Mouse (Mus musculus) neural tube, embryonic 13.5 days (tissue): ENCODE measurements at regions not wholly inside any gene's neighbourhood (a gene's known extent, or its start where the extent isn't known, plus 50 kb on each side); places are given as distances from the start of the nearest gene placed in this dataset.
A peak's percentile ranks its signal among the peaks of the same experiment; 100 is the strongest.

Source experiments
- ATAC-seq: fragments of 200-750 bp; cut with Nextera tagmentation; 2 replicates; pipeline ENCODE4 v1.8.0; 2017; ENCODE audit warnings: low read depth, mild to moderate bottlenecking, moderate TSS enrichment, moderate library complexity
- H3K27ac ChIP-seq: fragments of 300-500 bp; sonication (generic); replicated peaks from 2 replicates; pipeline ENCODE4 v1.5.1; 2015; ENCODE audit warnings: moderate library complexity, mild to moderate bottlenecking, inconsistent platforms
- H3K27me3 ChIP-seq: fragments of 300-500 bp; sonication (generic); 2 replicates; pipeline ENCODE4 v1.6.1; 2015; ENCODE audit warnings: mild to moderate bottlenecking, inconsistent platforms
- H3K36me3 ChIP-seq: fragments of 300-500 bp; sonication (generic); 2 replicates; pipeline ENCODE4 v1.6.1; 2015; ENCODE audit warnings: mild to moderate bottlenecking, inconsistent platforms
- H3K4me1 ChIP-seq: fragments of 300-500 bp; sonication (generic); replicated peaks from 2 replicates; pipeline ENCODE4 v1.6.1; 2015; ENCODE audit warnings: inconsistent platforms
- H3K4me2 ChIP-seq: fragments of 300-500 bp; sonication (generic); 2 replicates; pipeline ENCODE4 v1.6.1; 2015; ENCODE audit warnings: inconsistent platforms, mild to moderate bottlenecking, moderate library complexity
- H3K4me3 ChIP-seq: fragments of 300-500 bp; sonication (generic); 2 replicates; pipeline ENCODE4 v1.5.1; 2015; ENCODE audit warnings: mild to moderate bottlenecking, inconsistent platforms
- H3K9ac ChIP-seq: fragments of 300-500 bp; sonication (generic); 2 replicates; pipeline ENCODE4 v1.6.1; 2015; ENCODE audit warnings: moderate library complexity, mild to moderate bottlenecking, inconsistent platforms
- H3K9me3 ChIP-seq: fragments of 300-500 bp; sonication (generic); 2 replicates; pipeline ENCODE4 v1.6.1; 2016; ENCODE audit warnings: inconsistent platforms
- WGBS: fragments of 180-500 bp; shearing (Covaris S2); methylation state at CpG from one replicate; pipeline ENCODE4 v1.1.7; 2015; 5-methylcytosine and 5-hydroxymethylcytosine counted together

DNA sequence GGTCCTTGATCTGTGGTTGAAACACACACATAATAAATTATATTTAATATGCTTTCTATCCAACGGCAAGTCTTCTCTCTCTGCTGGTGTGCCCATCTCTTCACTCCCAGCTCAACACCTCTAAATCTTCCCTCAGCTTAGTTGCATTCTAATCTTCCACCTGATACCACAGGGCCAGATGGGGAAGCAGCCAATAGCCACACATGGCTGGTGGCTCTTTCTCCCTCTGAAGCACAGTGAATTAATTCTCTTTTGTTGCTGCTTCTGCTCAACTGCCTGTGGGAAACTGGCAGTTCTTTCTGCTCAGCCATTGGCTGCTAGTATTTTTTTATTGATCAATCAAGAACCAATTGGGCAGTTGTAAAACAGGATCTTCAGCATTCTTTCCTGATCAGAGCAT is 750.0 kb downstream of the Serpinb8 start:
- H3K36me3 ChIP-seq = no peaks in the 10 kb centered on the region
- H3K9me3 ChIP-seq = no peaks in the 10 kb centered on the region
- H3K4me3 ChIP-seq = no peak overlapping the region
- ATAC-seq = no peak
- 67% methylated on average over 1 of the region's 1 CpGs for WGBS
- no peaks in the 10 kb centered on the region for H3K4me1 ChIP-seq
- no peak overlapping the region for H3K4me2 ChIP-seq
- no peak overlapping the region for H3K9ac ChIP-seq
- H3K27ac ChIP-seq = no peak overlapping the region
- no peaks in the 10 kb centered on the region for H3K27me3 ChIP-seq

DNA sequence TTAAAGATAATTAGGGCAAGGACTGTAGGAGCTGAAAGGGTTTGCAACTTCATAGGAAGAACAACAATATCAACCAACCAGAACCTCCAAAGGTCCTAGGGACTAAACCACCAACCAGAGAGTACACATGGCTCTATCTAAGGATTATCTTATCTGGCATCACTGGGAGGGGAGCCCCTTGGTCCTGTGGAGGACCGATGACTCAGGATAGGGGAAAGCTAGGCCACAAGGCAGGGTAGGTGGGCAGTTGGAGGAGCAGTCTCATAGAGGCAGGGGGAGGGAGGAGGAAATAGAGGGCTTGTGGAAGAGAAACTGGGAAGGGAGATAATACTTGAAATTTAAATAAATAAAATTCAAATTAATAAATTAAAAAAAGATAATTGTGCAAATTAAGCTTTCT is 751.5 kb downstream of the Serpinb8 start:
- no peaks in the 10 kb centered on the region for H3K9me3 ChIP-seq
- H3K4me1 ChIP-seq = no peaks in the 10 kb centered on the region
- no peak overlapping the region for H3K9ac ChIP-seq
- H3K27me3 ChIP-seq = no peaks in the 10 kb centered on the region
- H3K4me3 ChIP-seq = no peak overlapping the region
- H3K36me3 ChIP-seq = no peaks in the 10 kb centered on the region
- 91% methylated on average over 1 of the region's 1 CpGs for WGBS
- no peak overlapping the region for H3K27ac ChIP-seq
- no peak overlapping the region for H3K4me2 ChIP-seq
- no peak for ATAC-seq

- no peak overlapping the region for H3K4me3 ChIP-seq
- no peak overlapping the region for H3K4me2 ChIP-seq
- H3K9me3 ChIP-seq = no peaks in the 10 kb centered on the region
- H3K4me1 ChIP-seq = peaks cover 5% of the 10 kb centered on the region
- H3K27me3 ChIP-seq = no peaks in the 10 kb centered on the region
- 45% methylated on average over 2 of the region's 2 CpGs for WGBS
- ATAC-seq = 0 out of 2 replicates have a peak, but pooled peaks have one; percentile 23
- H3K27ac ChIP-seq = no peak overlapping the region
- H3K36me3 ChIP-seq = no peaks in the 10 kb centered on the region
- H3K9ac ChIP-seq = no peak overlapping the region
Observed at GRCm38 (mm10) chr1:108363788-108364187, 774.0 kb downstream of the Serpinb8 start.

- Histone ChIP-seq H3K4me2 (no peak overlapping the region), H3K27me3 (no peaks in the 10 kb centered on the region), H3K36me3 (no peaks in the 10 kb centered on the region), H3K4me3 (no peak overlapping the region), H3K9ac (no peak overlapping the region), H3K9me3 (no peaks in the 10 kb centered on the region), H3K4me1 (no peaks in the 10 kb centered on the region), H3K27ac (no peak overlapping the region)
- ATAC-seq = no peak
- 84% methylated on average over 3 of the region's 3 CpGs for WGBS
Observed at GRCm38 (mm10) chr1:108369904-108370600, 780.2 kb downstream of the Serpinb8 start.

DNA sequence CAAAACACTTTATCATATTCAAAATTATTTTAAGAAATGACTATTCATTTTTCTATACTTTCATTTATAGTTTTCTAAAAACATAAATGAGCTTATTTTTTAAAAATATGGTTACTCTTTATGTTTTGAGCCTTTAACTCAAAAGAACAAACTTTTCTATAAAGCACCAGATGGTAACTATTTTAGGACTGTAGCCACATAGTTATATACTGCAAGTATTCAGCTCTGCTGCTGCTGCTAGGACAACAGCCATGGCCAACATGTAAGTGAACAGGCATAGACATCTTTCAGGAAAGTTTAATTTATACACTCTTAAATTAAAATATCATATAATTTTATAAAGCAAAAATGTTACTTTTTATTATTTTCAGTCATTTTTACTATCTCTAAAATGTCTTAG is 800.1 kb downstream of the Serpinb8 start:
- no peaks in the 10 kb centered on the region for H3K36me3 ChIP-seq
- ATAC-seq = no peak

GRCm38 (mm10) chr1:108390497-108390896 is 800.7 kb downstream of the Serpinb8 start:
- Histone ChIP-seq H3K9ac (no peak overlapping the region), H3K4me1 (no peaks in the 10 kb centered on the region), H3K36me3 (no peaks in the 10 kb centered on the region), H3K9me3 (no peaks in the 10 kb centered on the region), H3K4me2 (no peak overlapping the region), H3K4me3 (no peak overlapping the region), H3K27me3 (no peaks in the 10 kb centered on the region), H3K27ac (no peak overlapping the region)
- no peak for ATAC-seq
- WGBS = 87% methylated on average over 3 of the region's 3 CpGs

More for the DNA sequence above, 800.1 kb downstream of the Serpinb8 start:
- Histone ChIP-seq H3K4me2 (no peak overlapping the region), H3K4me1 (no peaks in the 10 kb centered on the region), H3K27me3 (no peaks in the 10 kb centered on the region), H3K9me3 (no peaks in the 10 kb centered on the region), H3K27ac (no peak overlapping the region), H3K4me3 (no peak overlapping the region), H3K9ac (no peak overlapping the region)

DNA sequence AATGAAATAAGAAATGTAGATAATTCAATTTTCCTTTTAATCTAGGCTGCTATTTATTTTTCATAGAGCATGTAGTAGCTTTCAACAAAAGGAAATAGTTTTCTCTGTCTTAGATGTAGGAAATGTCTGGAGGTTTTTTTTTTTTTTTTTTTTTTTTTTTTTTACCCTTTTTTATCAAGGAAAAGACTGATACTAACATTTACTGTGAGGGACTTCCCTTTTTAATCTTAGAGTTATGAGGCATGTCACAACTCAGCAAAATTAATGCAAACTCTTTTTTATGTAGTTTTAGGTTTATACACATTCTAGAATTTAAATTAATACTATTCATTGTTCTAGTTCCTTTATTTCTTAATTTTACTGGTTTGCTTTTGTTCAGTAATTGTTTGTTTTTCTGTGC is 850.0 kb downstream of the Serpinb8 start:
- no peaks in the 10 kb centered on the region for H3K36me3 ChIP-seq

DNA sequence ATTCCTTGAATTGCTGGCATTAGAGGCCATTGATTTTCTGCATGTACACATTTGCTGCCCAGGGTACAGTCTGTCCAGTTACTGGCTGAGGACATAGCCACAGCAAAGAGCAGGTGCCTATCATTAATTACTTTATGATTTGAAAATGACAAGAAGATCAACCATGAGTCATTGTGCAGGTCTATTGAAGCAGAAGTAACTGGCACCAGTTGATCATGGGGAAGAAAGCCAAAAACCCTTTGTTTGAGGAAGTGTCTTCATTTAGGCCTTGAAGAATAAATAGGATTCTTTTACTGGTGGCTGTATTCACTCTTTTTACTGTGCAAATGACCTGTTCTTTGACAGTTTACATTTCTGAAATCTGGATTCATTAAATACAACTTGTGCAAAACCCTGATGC is 863.0 kb downstream of the Serpinb8 start:
- Histone ChIP-seq H3K9ac (no peak overlapping the region), H3K27ac (no peak overlapping the region), H3K4me2 (no peak overlapping the region), H3K4me1 (no peaks in the 10 kb centered on the region), H3K36me3 (no peaks in the 10 kb centered on the region), H3K27me3 (no peaks in the 10 kb centered on the region), H3K4me3 (no peak overlapping the region), H3K9me3 (no peaks in the 10 kb centered on the region)
- ATAC-seq = no peak

More for the DNA sequence above, 850.0 kb downstream of the Serpinb8 start:
- no peak overlapping the region for H3K4me2 ChIP-seq
- no peak for ATAC-seq
- H3K27ac ChIP-seq = no peak overlapping the region
- no peaks in the 10 kb centered on the region for H3K9me3 ChIP-seq
- H3K27me3 ChIP-seq = no peaks in the 10 kb centered on the region
- H3K4me3 ChIP-seq = no peak overlapping the region
- no peak overlapping the region for H3K9ac ChIP-seq
- no peaks in the 10 kb centered on the region for H3K4me1 ChIP-seq

- Histone ChIP-seq H3K4me3 (no peak overlapping the region), H3K27me3 (no peaks in the 10 kb centered on the region), H3K9me3 (no peaks in the 10 kb centered on the region), H3K4me2 (no peak overlapping the region), H3K4me1 (no peaks in the 10 kb centered on the region), H3K9ac (no peak overlapping the region), H3K27ac (no peak overlapping the region), H3K36me3 (no peaks in the 10 kb centered on the region)
- WGBS = 88% methylated on average over 2 of the region's 2 CpGs
- ATAC-seq = no peak
Observed at GRCm38 (mm10) chr1:108472031-108472430, 882.2 kb downstream of the Serpinb8 start.

DNA sequence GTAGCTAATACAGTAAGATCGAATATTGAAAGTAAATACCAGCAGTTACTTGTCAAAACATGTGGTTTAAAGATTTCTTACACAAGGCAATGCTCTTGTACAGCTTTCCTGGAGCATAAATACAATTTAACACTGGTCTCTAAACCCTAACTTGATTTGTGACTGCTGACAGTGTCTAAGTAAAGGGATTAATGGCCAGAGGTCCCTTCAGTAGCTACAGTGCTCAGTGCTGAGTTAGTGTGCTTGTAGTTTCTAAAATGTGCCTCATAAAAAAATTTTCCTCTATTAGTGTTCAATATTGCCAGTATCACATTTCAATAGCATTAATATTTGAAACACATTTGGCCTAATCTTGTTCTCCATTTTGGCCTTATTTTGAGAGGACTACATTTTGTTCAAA is 909.0 kb downstream of the Serpinb8 start:
- H3K27me3 ChIP-seq = no peaks in the 10 kb centered on the region
- no peak overlapping the region for H3K4me2 ChIP-seq
- no peak overlapping the region for H3K9ac ChIP-seq
- H3K4me1 ChIP-seq = no peaks in the 10 kb centered on the region
- ATAC-seq = no peak
- 83% methylated on average over 1 of the region's 1 CpGs for WGBS
- no peaks in the 10 kb centered on the region for H3K36me3 ChIP-seq
- H3K4me3 ChIP-seq = no peak overlapping the region
- H3K9me3 ChIP-seq = no peaks in the 10 kb centered on the region
- no peak overlapping the region for H3K27ac ChIP-seq

- no peak for ATAC-seq
- H3K4me2 ChIP-seq = no peak overlapping the region
- no peak overlapping the region for H3K27ac ChIP-seq
- H3K4me3 ChIP-seq = no peak overlapping the region
- H3K27me3 ChIP-seq = no peaks in the 10 kb centered on the region
- no peaks in the 10 kb centered on the region for H3K4me1 ChIP-seq
- WGBS = 79% methylated on average over 2 of the region's 2 CpGs
- no peaks in the 10 kb centered on the region for H3K36me3 ChIP-seq
- no peaks in the 10 kb centered on the region for H3K9me3 ChIP-seq
- H3K9ac ChIP-seq = no peak overlapping the region
Observed at GRCm38 (mm10) chr1:108527424-108527823, 937.6 kb downstream of the Serpinb8 start.

DNA sequence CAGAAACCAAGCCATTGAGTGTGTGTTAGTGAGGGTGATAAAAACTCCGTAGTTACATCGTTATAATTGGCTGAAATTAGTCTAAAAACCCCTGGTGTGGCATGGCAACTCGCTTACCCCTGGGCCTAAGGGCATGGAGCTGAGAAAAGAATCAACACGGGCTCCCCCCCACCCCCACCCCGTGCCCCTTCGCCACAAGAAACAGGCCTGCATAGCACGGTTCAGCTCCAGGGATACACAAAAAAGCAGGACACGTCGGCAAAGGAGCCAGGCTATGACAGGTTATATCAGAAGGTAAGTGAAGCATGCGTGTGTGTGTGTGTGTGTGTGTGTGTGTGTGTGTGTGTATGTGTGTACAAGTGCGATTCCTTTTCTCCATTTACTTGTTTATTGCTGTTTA is 948.4 kb downstream of the Serpinb8 start:
- H3K9me3 ChIP-seq = no peaks in the 10 kb centered on the region
- H3K4me3 ChIP-seq = no peak overlapping the region
- no peaks in the 10 kb centered on the region for H3K36me3 ChIP-seq
- H3K27ac ChIP-seq = no peak overlapping the region
- no peak overlapping the region for H3K4me2 ChIP-seq
- no peaks in the 10 kb centered on the region for H3K27me3 ChIP-seq
- H3K9ac ChIP-seq = no peak overlapping the region
- no peak for ATAC-seq
- H3K4me1 ChIP-seq = no peaks in the 10 kb centered on the region
- 76% methylated on average over 11 of the region's 11 CpGs for WGBS

DNA sequence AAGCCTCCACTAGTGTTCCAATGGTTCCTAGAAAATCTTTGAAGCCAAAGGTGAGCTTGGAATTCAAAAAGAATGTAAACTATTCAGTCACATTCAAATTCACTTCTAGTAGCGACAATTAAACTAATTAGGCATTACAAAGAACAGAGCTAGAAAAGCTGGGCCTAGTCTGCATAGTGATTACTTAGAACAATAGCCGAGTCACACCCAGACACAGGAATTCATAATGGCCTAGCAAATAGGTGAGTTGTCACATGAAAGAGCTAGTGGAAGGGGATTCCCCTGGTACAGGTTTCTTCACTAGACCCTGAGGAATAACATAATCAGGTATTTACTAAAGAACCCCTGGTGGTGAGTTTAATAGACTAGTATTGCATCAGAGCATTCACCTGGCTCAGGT is 958.9 kb downstream of the Serpinb8 start:
- Histone ChIP-seq H3K4me2 (no peak overlapping the region), H3K4me1 (no peaks in the 10 kb centered on the region), H3K27me3 (no peaks in the 10 kb centered on the region), H3K9ac (no peak overlapping the region), H3K27ac (no peak overlapping the region), H3K36me3 (no peaks in the 10 kb centered on the region), H3K9me3 (no peaks in the 10 kb centered on the region), H3K4me3 (no peak overlapping the region)
- WGBS = 58% methylated on average over 2 of the region's 2 CpGs
- ATAC-seq = no peak
